Mouse (Mus musculus): ENCODE data around the gene Abcc5.
A peak's percentile ranks its signal among the peaks of the same experiment; 100 is the strongest.

The Abcc5 gene

DNA sequence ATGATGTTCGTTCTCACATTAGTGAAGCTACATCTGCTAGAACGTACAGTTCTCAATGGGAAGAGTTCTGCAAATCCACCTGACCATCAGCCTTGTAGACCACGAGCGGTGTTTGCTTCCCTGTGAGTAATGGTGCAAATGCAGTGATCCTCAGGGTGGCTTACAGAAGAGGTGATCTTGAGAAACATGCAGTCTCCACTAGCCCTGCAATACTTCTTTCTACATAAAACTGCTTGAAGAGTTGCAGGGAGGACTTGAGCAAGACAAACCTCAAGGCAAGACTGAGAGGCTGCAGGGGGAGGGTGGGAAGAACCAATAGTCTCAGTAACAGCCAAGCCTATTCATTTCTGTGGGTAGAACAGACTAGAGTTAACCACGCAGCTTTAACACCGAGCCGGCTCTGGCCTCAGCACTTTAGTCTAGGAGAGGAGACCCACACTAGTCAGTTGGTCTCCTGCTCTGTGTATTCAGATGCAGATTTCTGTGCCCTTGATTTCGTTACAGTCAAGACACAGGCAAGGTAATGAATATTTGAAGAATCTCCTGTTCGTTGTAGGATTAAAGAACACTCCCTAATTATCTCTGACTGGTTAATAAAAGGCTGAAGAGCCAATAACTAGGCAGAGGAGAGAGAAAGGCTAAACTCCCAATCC is 66.4 kb downstream of the Abcc5 start:
- DNase-seq (ENCODE audit: low spot score in 2 of 2) = no peak

DNA sequence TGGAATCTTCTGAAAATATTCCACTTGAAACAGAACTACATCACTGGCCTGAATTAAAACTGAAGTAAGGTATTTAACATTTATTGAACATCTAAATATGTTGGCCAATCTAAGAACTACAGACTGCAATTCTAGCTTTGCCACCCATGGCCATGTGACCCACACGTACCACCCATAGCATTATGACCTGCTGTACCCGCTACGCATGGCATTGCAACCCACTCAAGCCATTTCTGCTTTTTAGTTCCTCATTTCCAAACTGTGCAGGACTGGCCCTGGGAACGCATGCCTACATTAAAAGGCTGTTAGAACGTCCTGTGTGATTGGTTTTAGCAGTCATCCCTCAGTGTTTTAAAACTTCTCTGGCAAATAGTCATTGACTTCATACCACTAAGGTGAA is 68.4 kb downstream of the Abcc5 start:
- no peak for DNase-seq (ENCODE audit: low spot score in 2 of 2)

DNA sequence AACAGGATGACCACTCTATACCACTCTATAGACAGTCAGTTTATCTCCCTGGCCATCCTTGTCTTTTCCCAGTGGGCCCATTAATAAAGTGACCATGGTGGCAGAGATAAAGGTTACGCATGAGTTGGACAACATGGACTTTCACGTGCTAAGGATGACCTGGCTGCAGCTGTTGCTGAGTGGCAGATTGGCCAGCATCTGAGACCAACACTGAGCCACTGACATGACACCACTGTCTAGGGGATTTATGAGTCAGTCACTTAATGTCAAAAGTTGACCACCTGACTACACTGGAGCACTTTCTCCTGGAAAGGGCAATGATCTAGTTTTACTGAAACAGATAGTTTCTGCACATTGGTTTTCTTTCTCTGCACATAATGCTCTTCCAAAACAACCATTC is 71.4 kb downstream of the Abcc5 start:
- no peak for DNase-seq (ENCODE audit: low spot score in 2 of 2)

GRCm38 (mm10) chr16:20354011-20354410 is 72.2 kb downstream of the Abcc5 start:
- DNase-seq (ENCODE audit: low spot score in 2 of 2) = no peak

DNA sequence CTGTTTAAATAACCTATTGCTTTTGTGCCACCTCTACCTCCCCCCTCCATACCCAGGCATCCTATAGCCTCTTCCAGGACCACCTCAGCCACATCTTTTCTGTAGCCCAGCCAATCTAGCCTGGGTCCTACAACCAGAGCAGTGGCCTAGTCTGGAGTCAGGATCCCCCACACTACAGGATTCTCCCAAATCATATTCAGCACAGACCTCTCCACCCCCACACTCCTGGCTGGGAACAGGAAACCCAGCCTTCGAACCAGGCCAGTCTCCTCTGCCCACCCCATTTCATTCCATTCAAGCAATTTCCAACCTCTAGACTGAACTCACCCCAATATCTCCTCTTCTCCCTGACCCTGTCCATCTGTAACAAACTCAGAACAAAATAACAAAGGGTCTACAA is 80.7 kb downstream of the Abcc5 start:
- no peak for DNase-seq (ENCODE audit: low spot score in 2 of 2)

DNA sequence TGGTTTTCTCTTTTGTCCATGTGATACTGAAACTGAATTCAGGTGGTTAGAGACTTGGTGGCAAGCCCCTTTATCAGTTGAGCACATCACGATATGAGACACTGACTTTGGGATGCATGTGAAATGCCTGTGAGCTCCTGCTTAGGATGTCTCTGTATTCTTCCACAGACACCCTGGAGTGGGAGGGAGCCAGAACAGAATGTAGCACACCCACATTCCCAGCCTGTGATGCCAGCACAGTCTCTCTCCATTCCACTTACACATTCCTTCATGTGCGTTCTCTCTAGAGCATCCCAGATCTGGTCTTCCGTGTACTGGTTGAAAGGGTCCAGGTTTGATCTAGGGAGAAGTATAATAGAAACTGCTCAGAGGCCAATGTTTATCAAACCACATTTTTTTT is 87.6 kb downstream of the Abcc5 start:
- DNase-seq (ENCODE audit: low spot score in 2 of 2) = peak; percentile 57 to 64

DNA sequence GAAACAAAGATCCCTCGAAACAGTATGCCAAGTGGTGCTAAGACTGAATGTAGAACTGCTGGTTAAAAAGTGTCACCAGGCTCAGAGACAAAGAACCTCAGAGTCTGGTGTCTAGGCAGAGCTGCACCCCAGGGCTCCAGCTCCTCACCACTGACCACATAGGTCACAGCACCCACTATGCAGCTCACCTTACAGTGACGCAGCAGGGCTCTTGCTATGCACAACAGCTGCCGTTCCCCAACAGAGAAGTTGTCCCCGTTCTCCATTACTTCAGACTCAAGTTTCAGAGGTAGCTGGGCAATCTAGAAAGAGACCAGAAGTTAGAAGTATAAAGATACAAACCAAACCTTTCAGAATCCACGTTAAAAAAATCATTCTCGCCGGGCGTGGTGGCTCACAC is 91.3 kb downstream of the Abcc5 start:
- no peak for DNase-seq (ENCODE audit: low spot score in 2 of 2)

DNA sequence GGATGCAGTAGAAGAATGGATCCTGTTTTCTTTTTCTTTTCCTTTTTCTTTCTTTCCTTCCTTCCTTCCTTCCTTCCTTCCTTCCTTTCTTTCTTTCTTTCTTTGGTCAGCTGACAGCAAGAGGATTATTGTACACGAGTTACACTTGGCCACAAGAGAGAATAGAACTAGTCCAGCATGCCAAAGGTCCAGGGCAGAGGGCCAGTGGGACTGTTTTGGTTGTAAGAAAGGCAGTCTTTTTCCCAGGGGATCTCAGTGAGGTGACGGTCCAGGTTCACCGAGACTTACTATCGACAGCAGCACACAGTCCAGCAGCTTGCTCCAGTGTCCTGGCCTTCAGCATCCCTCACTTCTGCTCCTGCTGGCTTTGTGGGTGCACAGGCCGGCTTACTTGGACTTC is 97.9 kb downstream of the Abcc5 start:
- DNase-seq (ENCODE audit: low spot score in 2 of 2) = no peak

- no peak for DNase-seq (ENCODE audit: low spot score in 2 of 2)
Observed at GRCm38 (mm10) chr16:20325286-20325685, 100.9 kb downstream of the Abcc5 start, which contains the start of gene Cyp2ab1. Gene Cyp2ab1, minus strand, starts transcription at chr16:20325404.

DNA sequence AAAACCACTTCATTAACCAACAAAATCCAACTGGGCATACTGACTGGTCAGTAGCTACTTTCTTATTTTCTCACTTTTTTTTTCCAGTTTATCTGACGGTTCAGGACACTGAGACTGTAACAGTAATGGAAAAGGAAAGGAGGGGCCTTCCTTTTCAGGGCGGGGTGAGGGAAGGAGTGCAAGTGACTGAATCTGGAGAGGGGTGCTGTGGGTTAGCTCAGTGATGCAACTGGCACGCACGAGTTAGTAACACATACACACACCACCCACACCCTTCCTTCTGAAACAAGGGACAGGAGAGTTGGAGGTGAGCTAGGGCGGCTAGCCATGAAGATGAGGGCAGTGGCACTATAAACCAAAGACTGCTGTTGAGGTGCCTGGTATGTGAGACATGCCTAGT is 102.3 kb downstream of the Abcc5 start:
- DNase-seq (ENCODE audit: low spot score in 2 of 2) = no peak

- DNase-seq (ENCODE audit: low spot score in 2 of 2) = no peak
Observed at GRCm38 (mm10) chr16:20322274-20322673, 103.9 kb downstream of the Abcc5 start.

DNA sequence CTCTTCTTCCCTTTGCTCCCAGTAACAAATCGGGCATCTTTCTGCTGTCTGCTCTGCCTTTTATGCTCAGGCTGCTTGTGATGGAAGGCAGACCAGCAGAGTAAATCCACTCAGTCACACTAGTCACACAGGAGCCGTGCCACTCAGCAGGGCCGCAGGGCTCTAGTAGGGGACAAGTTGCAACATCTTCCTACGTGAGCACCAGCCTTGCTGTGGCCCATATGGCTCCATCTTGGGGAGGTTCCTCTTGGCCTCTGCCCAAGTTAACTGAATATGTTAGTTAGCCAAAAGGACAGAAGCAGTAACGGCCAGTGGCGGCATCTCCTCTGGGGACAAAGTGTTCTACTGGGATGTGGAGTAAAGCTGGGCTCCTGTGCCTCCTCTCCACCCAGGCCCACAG is 109.4 kb downstream of the Abcc5 start:
- no peak for DNase-seq (ENCODE audit: low spot score in 2 of 2)

DNA sequence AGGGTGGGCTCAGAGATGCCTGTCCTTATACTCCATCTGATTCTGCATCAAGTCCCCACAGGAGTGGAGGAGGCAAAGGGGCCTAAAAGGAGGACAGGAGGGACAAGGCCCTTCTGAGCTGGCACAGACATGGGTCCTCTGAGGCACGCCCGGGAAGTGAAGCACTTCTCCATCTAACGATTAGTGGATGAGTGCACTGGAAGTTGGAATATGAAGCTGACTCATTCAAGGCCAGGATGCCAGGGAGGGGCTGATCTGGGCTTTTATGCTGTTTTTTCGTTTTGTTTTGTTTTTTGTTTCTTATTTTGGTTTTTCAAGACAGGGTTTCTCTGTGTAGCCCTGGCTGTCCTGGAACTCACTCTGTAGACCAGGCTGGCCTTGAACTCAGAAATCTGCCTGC is 110.9 kb downstream of the Abcc5 start:
- no peak for DNase-seq (ENCODE audit: low spot score in 2 of 2)

GRCm38 (mm10) chr16:20312272-20312671 is 113.9 kb downstream of the Abcc5 start:
- DNase-seq (ENCODE audit: low spot score in 2 of 2) = no peak

DNA sequence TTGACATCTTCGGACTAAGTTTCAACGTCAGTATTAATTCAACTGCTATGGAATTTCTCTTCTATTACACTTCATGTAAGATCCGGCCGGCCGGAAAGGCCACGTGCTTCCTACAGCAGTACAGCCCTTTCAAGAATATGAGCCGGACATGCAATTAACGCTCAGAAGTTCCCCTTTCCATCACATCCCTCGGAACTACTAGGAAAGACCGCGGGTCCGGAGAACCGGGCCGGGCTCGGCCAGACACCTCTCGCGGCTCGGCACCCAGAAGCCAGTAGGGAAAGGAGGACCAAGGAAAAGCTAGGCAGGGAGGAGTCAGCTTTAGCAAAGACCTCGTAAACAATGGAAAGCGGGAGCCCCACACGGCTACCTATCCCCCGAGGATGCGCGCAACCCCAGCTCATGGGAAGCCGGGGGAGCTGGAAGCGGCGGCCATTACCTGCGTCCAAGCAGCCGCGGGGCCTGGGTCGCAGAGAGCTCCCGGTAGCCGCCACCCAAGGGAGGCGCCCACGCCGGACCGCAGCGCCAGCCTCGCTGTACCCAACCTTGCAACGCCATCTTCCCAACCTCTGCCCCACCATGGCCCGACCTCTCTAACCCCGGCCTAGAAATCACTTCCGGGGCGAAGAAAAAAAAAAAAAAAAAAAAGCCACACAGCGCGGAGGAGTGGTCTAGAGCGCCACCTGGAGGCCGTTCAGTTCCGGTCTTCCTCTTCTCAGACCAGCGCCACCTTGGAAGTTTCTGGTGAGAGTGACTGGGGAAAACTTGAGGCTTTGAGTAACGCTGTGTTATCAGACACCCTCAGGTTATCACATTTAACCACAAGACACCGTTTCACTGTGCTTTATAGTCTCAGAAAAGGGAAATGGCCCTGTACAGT is 124.2 kb downstream of the Abcc5 start, which contains the start of gene Parl:
Gene Parl (minus strand): TSS at position 618 of the 880 bp plus-strand sequence.
- peak; percentile 85 to 91 for DNase-seq (ENCODE audit: low spot score in 2 of 2)

DNA sequence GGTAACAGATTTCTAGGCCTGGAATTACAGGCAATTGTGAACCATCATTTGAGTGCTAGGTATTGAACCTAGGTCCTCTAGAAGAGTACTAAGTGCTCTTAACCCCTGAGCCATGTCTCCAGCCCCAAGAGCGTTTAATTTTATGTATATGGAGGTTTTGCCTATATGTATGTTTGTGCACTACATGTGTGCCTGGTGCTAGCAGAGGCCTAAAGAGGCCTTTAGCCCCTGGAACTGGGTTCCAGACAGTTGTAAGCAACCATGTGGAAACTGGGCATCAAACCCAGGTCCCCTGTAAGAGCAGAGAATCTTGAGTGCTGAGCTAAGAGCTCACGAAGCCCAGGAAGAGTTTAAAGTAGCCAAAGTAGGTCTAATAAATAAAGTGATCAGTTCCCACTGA is 126.1 kb downstream of the Abcc5 start:
- no peak for DNase-seq (ENCODE audit: low spot score in 2 of 2)

Data from right cerebral cortex, postnatal 10 days (tissue).